Mouse (Mus musculus) forebrain, embryonic 16.5 days (tissue): Measurements from ENCODE around the gene Vezt. TPM values are rescaled to one million over a fixed set of nuclear protein-coding genes. Genes with fewer than 3 reads are reported as not detected.

ENCODE experiments used
- ATAC-seq: fragments of 200-750 bp; cut with Nextera tagmentation; 2 replicates; pipeline ENCODE4 v1.8.0; 2017; ENCODE audit warnings: mild to moderate bottlenecking, moderate library complexity
- H3K27ac ChIP-seq: fragments of 300-500 bp; sonication (generic); 2 replicates; pipeline ENCODE4 v1.5.1; 2014; ENCODE audit warnings: low read length, control low read depth
- H3K27me3 ChIP-seq: fragments of 300-500 bp; sonication (generic); replicated peaks from 2 replicates; pipeline ENCODE4 v1.6.1; 2014; ENCODE audit warnings: low read length; ENCODE audit not compliant: control insufficient read depth, insufficient read depth
- H3K36me3 ChIP-seq: fragments of 300-500 bp; sonication (generic); 2 replicates; pipeline ENCODE4 v1.6.1; 2014; ENCODE audit not compliant: control insufficient read depth, insufficient read depth
- H3K4me1 ChIP-seq: fragments of 300-500 bp; sonication (generic); replicated peaks from 2 replicates; pipeline ENCODE4 v1.6.1; 2014; ENCODE audit warnings: low read length; ENCODE audit not compliant: control insufficient read depth, insufficient read depth
- H3K4me2 ChIP-seq: fragments of 300-500 bp; sonication (generic); 2 replicates; pipeline ENCODE4 v1.6.1; 2014; ENCODE audit warnings: mild to moderate bottlenecking, low read length, control low read depth
- H3K4me3 ChIP-seq: fragments of 300-500 bp; sonication (generic); replicated peaks from 2 replicates; pipeline ENCODE4 v1.5.1; 2014; ENCODE audit warnings: mild to moderate bottlenecking, low read length, control low read depth
- H3K9ac ChIP-seq: fragments of 300-500 bp; sonication (generic); replicated peaks from 2 replicates; pipeline ENCODE4 v1.6.1; 2014; ENCODE audit warnings: low read depth, low read length, control low read depth
- H3K9me3 ChIP-seq: fragments of 300-500 bp; sonication (generic); 2 replicates; pipeline ENCODE4 v1.6.1; 2016; ENCODE audit warnings: low read length; ENCODE audit not compliant: control insufficient read depth
- WGBS: fragments of 180-500 bp; shearing (Covaris S2); extraction: QIAGEN DNeasy Blood & Tissue Kit; methylation state at CpG from one replicate; pipeline ENCODE4 v1.1.7; 2014; 5-methylcytosine and 5-hydroxymethylcytosine counted together
- polyA plus RNA-seq: library from polyadenylated mRNA; unstranded; fragments of >200 nt; fragmentation: Nextera tagmentation; extraction: Ambion mirVana; gene quantifications from 2 replicates; pipeline ENCODE4 v1.2.1, GENCODE M21; 2015

Vezt gene
- polyA plus RNA-seq, 1 experiment from 2014 or later: 71.4 TPM

- Histone ChIP-seq H3K27ac (no peak overlapping the region), H3K4me3 (no peak overlapping the region), H3K27me3 (no peaks in the 10 kb centered on the region), H3K9ac (no peak overlapping the region), H3K4me1 (no peaks in the 10 kb centered on the region), H3K4me2 (no peak overlapping the region), H3K9me3 (no peaks in the 10 kb centered on the region), H3K36me3 (peaks cover 5% of the 10 kb centered on the region; the same call in 1 of the 2 replicates)
- ATAC-seq: no peak
- 92% methylated on average over 4 of the region's 4 CpGs for WGBS
Measured at GRCm38 (mm10) chr10:94021059-94021458, 14.6 kb downstream of the Vezt start.

GRCm38 (mm10) chr10:94020587-94020986 is 15.0 kb downstream of the Vezt start:
- 84% methylated on average over 5 of the region's 5 CpGs for WGBS
- H3K4me3 ChIP-seq: no peak overlapping the region
- H3K27me3 ChIP-seq: no peaks in the 10 kb centered on the region
- H3K27ac ChIP-seq: no peak overlapping the region
- ATAC-seq: no peak
- peaks cover 5% of the 10 kb centered on the region; the same call in 1 of the 2 replicates for H3K36me3 ChIP-seq
- no peaks in the 10 kb centered on the region for H3K9me3 ChIP-seq
- no peak overlapping the region for H3K4me2 ChIP-seq
- no peak overlapping the region for H3K9ac ChIP-seq
- H3K4me1 ChIP-seq: no peaks in the 10 kb centered on the region

GRCm38 (mm10) chr10:94017455-94017854 is 18.2 kb downstream of the Vezt start:
- no peaks in the 10 kb centered on the region for H3K4me1 ChIP-seq
- H3K9me3 ChIP-seq: no peaks in the 10 kb centered on the region
- H3K4me2 ChIP-seq: no peak overlapping the region
- ATAC-seq: no peak
- H3K9ac ChIP-seq: no peak overlapping the region
- no peak overlapping the region for H3K4me3 ChIP-seq
- no peak overlapping the region for H3K27ac ChIP-seq
- 97% methylated on average over 8 of the region's 8 CpGs for WGBS
- no peaks in the 10 kb centered on the region for H3K27me3 ChIP-seq
- no peaks in the 10 kb centered on the region for H3K36me3 ChIP-seq

GRCm38 (mm10) chr10:94014200-94014599 is 21.4 kb downstream of the Vezt start:
- H3K27me3 ChIP-seq: no peaks in the 10 kb centered on the region
- H3K27ac ChIP-seq: no peak overlapping the region
- no peak overlapping the region for H3K4me2 ChIP-seq
- H3K9me3 ChIP-seq: no peaks in the 10 kb centered on the region
- H3K4me1 ChIP-seq: no peaks in the 10 kb centered on the region
- no peaks in the 10 kb centered on the region for H3K36me3 ChIP-seq
- no peak overlapping the region for H3K9ac ChIP-seq
- 81% methylated on average over 4 of the region's 4 CpGs for WGBS
- no peak overlapping the region for H3K4me3 ChIP-seq
- ATAC-seq: no peak

- no peak for ATAC-seq
- Histone ChIP-seq H3K36me3 (no peaks in the 10 kb centered on the region), H3K4me2 (no peak overlapping the region), H3K4me3 (no peak overlapping the region), H3K9me3 (no peaks in the 10 kb centered on the region), H3K4me1 (no peaks in the 10 kb centered on the region), H3K27me3 (no peaks in the 10 kb centered on the region), H3K27ac (no peak overlapping the region), H3K9ac (no peak overlapping the region)
- WGBS: 48% methylated on average over 3 of the region's 3 CpGs
Measured at GRCm38 (mm10) chr10:94013196-94013595, 22.4 kb downstream of the Vezt start.

GRCm38 (mm10) chr10:94011024-94011423 is 24.6 kb downstream of the Vezt start:
- no peak overlapping the region for H3K4me2 ChIP-seq
- H3K9ac ChIP-seq: no peak overlapping the region
- 81% methylated on average over 2 of the region's 2 CpGs for WGBS
- H3K36me3 ChIP-seq: no peaks in the 10 kb centered on the region
- H3K9me3 ChIP-seq: no peaks in the 10 kb centered on the region
- no peaks in the 10 kb centered on the region for H3K27me3 ChIP-seq
- no peaks in the 10 kb centered on the region for H3K4me1 ChIP-seq
- no peak for ATAC-seq
- H3K27ac ChIP-seq: no peak overlapping the region
- H3K4me3 ChIP-seq: no peak overlapping the region

GRCm38 (mm10) chr10:94009991-94010679 is 25.5 kb downstream of the Vezt start:
- Histone ChIP-seq H3K4me2 (no peak overlapping the region), H3K4me3 (no peak overlapping the region), H3K9ac (no peak overlapping the region), H3K4me1 (no peaks in the 10 kb centered on the region), H3K9me3 (no peaks in the 10 kb centered on the region), H3K27ac (no peak overlapping the region), H3K36me3 (peaks cover 6% of the 10 kb centered on the region), H3K27me3 (no peaks in the 10 kb centered on the region)
- 81% methylated on average over 3 of the region's 3 CpGs for WGBS
- no peak for ATAC-seq

GRCm38 (mm10) chr10:94008356-94008755 is 27.3 kb downstream of the Vezt start:
- 88% methylated on average over 2 of the region's 2 CpGs for WGBS
- no peak for ATAC-seq
- no peak overlapping the region for H3K4me3 ChIP-seq

GRCm38 (mm10) chr10:94000223-94000622 is 35.4 kb downstream of the Vezt start:
- no peak overlapping the region for H3K4me2 ChIP-seq
- H3K36me3 ChIP-seq: peaks cover 61% of the 10 kb centered on the region
- H3K27me3 ChIP-seq: no peaks in the 10 kb centered on the region
- H3K9me3 ChIP-seq: no peaks in the 10 kb centered on the region
- H3K27ac ChIP-seq: no peak overlapping the region
- H3K9ac ChIP-seq: no peak overlapping the region
- no peaks in the 10 kb centered on the region for H3K4me1 ChIP-seq
- H3K4me3 ChIP-seq: no peak overlapping the region
- no peak for ATAC-seq
- WGBS: 87% methylated on average over 10 of the region's 10 CpGs

More at GRCm38 (mm10) chr10:94008356-94008755, 27.3 kb downstream of the Vezt start:
- H3K27ac ChIP-seq: no peak overlapping the region
- H3K9ac ChIP-seq: no peak overlapping the region
- no peaks in the 10 kb centered on the region for H3K4me1 ChIP-seq
- H3K36me3 ChIP-seq: peaks cover 9% of the 10 kb centered on the region
- H3K4me2 ChIP-seq: no peak overlapping the region
- no peaks in the 10 kb centered on the region for H3K9me3 ChIP-seq
- no peaks in the 10 kb centered on the region for H3K27me3 ChIP-seq

- Histone ChIP-seq H3K4me1 (no peaks in the 10 kb centered on the region), H3K4me2 (no peak overlapping the region), H3K36me3 (peaks cover 61% of the 10 kb centered on the region), H3K27me3 (no peaks in the 10 kb centered on the region), H3K27ac (no peak overlapping the region), H3K9me3 (no peaks in the 10 kb centered on the region), H3K4me3 (no peak overlapping the region), H3K9ac (no peak overlapping the region)
- no peak for ATAC-seq
- WGBS: 97% methylated on average over 1 of the region's 1 CpGs
Measured at GRCm38 (mm10) chr10:93999357-93999756, 36.3 kb downstream of the Vezt start.
